Mouse (Mus musculus) mature B cell (primary cell): Measurements from ENCODE around the gene Rfpl4.
"Not testable (repeated sequence)": the region's sequence is repeated elsewhere in the genome, so short reads cannot be mapped to it uniquely, and the experiment has no call there.

Experiments
- in situ Hi-C: fragments of 300-500 bp; cut with MboI; formaldehyde crosslinking; loops from 2 replicates; pipeline ENCODE4 v1.14.3; 2019

Gene Rfpl4

GRCm38 (mm10) chr7:5080815-5081214 lies 35.9 kb downstream of the Rfpl4 start:
- in situ Hi-C loops = no loop called here

GRCm38 (mm10) chr7:5080010-5080751 lies 36.6 kb downstream of the Rfpl4 start, which contains the start of gene Epn1:
Gene Epn1 (plus strand): TSS chr7:5080235.
- in situ Hi-C loops = no loop called here

DNA sequence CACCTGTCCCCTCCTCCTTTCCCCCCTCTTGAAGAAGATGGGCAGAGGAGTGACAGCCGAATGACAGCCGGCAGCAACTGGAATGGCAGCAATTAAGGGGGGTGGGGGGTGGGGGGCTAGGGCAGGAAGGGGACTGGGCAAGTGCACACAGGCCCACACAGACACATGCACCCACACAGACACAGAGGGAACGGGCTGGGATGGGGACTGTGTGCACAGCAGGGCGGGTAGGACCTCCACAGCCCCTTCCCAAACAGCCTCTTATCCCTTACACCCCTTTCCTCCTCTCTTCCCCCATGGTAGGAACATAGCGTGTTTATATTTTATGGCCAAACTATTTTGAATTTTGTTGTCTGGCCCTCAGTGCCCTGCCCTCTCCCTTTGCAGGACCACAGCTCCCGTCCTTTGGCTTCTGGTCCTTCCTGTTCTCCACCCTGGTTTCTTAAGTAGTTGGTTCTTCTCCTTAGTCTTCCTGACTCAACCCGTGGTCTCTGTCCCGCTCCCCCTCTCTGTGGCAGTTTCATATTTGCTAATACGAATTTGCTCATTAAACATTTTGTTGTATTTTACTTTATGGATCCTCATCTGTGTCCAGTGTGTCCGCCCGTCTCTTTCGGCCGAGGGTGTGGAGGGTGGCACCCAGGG lies 37.3 kb downstream of the Rfpl4 start:
- in situ Hi-C loops = not testable (repeated sequence)

- in situ Hi-C loops = no loop called here
Observed at GRCm38 (mm10) chr7:5076931-5077330, 39.8 kb downstream of the Rfpl4 start.

- in situ Hi-C loops = no loop called here
Observed at GRCm38 (mm10) chr7:5074984-5075383, 41.8 kb downstream of the Rfpl4 start.

DNA sequence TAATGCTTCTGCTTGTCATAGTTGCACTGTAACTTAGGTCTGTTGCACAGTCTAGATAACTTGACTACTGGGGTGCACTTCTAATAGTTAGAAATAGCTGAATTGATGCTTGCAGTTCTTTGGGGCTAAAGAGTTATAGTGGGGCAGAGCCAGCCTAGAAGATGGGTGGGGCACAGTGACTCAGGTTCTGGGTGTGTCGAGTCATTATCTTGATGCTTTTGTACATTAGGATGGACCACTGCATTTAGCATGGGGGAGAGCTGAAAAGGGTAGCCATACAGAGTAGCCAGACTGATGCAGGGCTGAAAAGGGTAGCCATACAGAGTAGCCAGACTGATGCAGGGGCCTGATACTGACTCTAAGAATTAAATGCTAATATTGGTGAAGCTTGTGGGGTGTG lies 43.2 kb downstream of the Rfpl4 start:
- in situ Hi-C loops = no loop called here

DNA sequence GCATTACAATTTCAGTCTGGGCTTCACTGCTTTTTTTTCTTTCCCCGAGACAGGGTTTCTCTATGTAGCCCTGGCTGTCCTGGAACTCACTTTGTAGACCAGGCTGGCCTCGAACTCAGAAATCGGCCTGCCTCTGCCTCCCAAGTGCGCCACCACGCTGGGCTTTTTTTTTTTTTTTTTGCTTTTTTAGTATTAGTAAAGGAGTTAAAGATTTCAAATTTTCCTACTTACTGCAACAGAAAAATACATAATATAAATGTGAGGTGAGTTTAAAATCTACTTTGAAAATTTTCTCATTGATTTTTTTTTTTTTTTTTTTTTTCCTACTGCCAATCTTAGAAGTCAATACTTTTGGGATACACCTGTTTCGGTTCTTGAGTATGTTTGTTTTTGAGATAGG lies 51.9 kb downstream of the Rfpl4 start:
- in situ Hi-C loops = no loop called here

GRCm38 (mm10) chr7:5062360-5063001 lies 54.3 kb downstream of the Rfpl4 start:
- in situ Hi-C loops = no loop called here

DNA sequence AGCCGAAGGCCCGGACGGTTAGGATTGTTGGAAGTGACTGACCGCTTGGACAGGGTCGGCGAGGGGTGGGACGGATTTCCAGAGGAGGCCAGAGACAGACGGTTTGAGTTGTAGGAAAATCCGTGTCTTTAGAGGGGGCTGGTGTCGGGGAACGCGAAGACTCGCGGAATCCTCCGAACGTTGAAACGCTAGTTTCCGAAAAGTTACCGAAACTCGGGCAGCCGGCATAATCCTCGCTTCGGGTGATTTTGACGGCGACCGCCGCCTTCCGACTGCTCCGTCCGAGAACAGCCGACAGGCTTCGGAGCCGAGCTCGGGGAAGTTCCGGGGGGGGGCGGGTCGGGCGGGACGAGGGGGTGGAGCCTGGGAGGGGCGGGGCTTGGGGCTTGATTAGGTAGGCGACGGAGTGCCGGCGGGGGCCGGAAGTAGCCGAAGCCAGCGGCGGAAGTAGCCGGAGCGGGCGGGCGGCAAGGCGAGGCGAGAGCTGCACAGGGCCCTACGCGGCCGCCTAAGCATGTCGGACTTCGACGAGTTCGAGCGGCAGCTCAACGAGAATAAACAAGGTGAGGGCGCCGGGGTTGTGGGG lies 54.9 kb downstream of the Rfpl4 start, which contains the start of gene U2af2:
Gene U2af2 (plus strand): TSS at position 370 of the 586 bp plus-strand sequence.
- in situ Hi-C loops = no loop called here

DNA sequence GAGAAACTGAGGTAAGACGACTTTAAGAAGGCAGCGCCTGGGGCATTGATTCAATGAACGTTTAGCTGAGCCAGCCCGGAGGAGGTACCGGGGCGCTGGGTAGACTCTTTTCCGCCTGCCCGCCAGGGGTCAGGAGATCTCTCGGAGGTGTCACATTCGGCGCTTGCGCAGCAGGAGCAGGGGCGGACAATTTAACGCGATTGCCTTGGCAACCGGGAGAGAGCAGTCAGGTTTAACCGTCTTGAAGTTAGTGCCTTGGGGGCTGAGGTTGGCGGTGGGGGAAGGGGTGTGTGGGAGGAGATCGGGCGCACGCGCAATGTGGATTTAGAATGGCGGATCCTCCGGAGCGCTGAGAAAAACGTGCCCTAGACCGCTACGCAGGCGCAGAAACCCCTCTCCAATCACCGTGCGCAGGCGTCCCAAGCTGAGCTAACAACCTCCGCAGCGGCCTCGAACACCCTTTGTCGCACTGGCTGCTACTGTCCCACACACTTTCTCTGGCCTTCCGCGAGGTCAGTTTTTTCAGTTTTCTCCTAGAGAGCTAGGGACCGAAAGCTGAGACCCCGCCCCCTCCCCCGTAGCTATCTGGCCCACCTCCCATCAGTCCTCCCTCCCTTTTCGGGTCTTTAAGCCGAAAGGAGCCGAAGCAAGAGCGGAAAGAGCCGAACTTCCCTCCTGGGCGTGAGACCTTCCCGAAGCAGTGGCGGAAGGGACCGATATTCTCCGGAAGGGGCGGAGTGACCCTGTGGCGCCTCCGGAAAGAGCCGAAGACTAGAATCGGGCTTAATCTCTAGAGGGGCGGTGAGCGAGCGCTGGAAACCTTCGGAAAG lies 55.6 kb downstream of the Rfpl4 start:
- in situ Hi-C loops = no loop called here

- in situ Hi-C loops = no loop called here
Observed at GRCm38 (mm10) chr7:5060239-5060731, 56.5 kb downstream of the Rfpl4 start.
